Mouse (Mus musculus): ENCODE measurements around the gene Sv2a.
A peak's percentile ranks its signal among the peaks of the same experiment; 100 is the strongest.
"Not testable (repeated sequence)": the region's sequence is repeated elsewhere in the genome, so short reads cannot be mapped to it uniquely, and the experiment has no call there.

Sv2a gene

DNA sequence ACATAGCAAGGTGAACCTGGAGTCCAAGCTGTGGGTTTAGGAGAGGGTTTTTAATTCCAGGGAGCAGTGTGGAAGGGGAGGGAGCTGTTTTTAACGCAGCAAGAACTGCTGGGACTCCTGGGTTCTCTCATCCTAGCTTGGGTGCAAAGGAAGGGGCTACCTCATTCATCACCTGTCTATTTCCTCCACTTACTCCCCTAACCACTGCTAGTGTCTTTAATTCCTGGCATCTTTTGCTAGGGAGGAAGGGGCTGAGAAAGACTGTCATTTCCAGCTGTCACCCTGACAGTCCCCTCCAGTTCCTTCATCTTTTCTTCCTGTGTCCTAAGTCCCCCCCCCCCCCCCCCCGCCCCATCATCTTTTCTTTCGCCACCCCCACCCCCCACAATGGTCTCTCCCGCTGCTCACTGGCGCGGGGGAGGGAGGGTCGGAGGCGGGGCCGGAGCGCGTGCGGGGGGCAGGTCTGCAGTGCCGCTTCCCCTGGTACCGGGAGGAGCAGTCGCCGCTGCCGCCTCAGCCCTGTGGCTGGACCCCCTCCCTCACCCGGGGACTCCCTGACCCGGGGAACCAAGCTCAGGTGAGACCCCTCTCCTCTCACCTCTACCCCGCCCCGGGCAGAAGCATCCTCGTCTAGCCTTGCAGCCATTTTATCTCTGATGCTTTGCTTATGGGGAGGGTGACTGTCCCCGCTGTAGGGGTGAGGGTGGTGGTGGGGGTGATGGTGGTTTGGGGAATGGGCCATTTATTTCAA is at the start of gene Sv2a:
TSS of gene Sv2a (plus strand) at position 425 of the 751 bp plus-strand sequence.
- DNase-seq, result peak; percentile 64

DNA sequence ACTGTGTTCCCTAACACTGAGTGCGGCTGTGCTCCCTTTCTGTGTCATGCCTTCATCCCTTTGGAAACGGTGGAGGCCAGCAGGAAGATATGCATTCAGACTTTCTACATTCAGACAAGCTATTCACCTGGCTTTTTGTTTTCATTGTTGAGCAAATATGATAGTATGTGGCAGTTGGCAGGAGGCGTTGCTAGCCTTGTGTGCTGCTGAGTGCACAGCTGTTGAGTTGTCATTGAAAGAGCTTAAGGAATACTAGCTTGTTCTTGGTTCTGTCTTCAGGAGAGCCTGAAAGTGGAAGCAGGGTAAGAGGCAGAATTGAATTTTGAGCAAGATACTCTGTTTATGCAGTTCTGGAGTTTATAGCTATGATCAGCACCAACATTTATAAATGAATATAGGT is 48.5 kb upstream of the Sv2a start:
- DNase-seq, result no peak

DNA sequence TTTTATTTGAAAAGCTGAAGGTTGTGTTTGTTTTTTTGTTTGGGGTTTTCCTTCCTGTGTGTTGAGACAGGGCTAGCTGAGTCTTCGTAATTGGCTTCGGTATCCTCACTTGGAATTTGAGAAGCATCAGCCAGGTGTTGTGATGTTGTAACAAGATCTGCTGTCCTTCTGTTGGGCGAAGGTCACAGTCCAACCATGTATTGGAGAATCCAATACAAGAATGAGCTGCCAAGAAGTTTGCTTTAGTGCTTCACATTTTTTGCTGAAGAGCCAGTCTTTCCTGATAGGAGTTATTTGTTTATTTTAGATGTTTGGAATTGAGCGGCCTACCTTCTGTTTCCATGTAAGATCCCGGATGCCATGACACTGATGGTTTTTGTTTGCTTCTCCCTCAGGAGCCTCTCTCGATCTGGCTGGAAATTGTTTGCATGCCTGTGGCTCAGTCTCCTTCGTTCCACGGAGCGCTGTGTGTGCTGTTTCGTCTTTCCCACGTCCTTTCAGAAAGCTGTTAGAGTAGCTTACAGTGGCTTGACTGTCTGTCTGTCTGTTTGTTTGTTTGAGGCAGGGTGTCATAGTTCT is 47.5 kb upstream of the Sv2a start:
- no peak for DNase-seq

DNA sequence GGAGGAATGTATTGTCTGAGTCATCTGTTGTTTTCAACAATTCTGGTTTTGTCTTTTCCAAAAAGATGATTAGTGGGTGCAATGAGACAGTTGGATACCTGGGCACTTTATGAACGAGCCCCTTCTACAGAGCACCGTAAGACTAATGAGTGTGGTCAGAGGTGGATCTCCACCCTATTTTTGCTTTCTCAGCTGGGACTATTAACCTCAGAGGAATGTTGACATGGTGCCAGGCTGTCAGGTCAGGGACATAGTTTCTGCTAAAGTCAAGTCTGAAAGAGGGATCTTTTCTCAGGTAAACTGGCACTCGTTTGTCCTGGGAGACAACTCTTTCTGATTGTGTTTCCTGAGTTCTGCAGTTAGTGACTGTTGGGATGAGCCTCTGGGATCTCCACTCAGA is 45.9 kb upstream of the Sv2a start:
- no peak for DNase-seq

DNA sequence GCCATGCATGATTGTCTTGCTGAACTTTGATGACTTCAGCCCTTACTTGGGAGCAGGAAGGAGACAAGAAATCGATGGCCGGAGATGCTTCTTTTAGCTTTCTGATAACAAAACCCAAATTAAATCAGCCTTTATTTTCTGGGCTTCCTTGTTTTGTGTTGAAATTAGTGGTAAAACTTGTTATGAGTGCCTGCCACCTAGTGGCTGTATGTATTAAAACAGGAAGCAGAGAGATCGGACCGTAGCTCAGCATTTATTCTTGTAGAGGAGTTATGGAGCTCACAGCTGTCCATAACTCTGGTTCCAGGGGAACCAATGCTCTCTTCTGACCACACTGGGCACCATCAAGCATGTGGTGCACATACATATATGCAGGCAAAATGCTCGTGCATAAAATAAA is 33.0 kb upstream of the Sv2a start:
- DNase-seq, result peak; percentile 76

DNA sequence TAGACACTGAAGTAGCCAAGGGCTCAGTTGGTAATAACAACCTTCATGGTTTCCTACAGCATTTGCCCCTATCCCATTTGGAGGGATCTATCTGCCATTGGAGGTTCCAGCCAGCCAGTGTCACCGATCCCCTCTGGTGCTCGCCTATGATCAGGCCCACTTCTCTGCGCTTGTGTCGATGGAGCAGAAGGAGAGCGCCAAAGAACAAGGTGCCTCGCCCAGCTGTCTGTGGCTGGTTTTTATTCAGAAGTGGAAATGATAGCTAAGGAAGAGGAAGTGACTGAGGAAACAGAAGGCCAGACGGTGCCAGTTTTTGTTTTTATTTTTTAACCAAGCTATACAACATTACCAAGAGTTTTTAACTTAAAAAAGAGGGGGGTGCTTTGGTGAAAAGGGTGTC is 29.1 kb upstream of the Sv2a start:
- no peak for DNase-seq

DNA sequence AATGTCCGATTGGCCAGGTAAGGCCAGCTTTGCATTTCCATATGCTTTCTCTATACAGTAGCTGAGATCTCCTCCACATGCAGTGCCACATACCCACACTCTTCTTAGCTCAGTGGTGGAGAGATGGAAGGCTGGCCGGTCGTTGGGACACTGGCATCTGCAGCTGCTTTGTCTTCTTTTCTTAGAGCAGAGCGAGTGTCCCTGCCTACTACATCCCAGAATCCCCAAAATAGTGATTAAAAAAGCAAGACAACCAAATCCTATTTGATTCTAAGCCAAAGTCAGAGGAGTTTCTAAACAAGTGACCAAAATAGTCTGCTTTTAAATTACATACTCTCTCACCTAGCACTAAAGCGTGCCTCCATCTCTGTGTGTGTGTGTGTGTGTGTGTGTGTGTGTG is 28.3 kb upstream of the Sv2a start:
- DNase-seq, result no peak

DNA sequence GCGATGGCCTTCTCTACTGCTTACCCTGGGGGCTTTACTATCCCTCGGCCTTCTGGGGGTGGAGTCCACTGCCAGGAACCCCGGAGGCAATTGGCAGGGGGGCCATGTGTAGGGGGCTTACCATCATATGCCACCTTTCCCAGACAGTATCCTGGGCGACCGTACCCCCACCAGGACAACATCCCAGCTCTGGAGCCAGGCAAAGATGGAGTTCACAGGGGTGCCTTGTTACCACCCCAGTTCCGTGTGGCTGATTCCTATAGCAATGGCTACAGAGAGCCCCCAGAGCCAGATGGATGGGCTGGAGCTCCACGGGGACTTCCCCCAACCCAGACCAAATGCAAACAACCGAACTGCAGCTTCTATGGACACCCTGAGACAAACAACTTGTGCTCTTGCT is 25.4 kb upstream of the Sv2a start:
- DNase-seq, result no peak

DNA sequence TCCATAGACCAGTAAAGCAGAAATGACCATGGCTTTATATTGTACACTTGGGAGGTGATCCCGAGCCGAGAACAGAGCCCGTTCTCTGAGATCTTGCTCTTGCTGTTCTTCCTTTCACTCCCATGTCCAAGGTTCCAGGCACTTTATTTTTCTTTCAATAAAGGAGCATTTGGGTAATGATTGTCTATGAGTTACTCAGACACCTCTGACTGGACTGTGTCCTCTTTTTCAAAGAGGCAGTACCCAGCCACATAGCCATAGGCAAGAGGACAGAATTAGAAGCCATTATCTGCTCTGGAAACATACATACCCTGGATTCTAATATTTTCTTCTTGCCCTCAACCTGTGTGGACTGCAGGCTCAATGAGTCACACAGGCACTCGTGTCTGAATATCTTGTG is 21.1 kb upstream of the Sv2a start:
- no peak for DNase-seq

DNA sequence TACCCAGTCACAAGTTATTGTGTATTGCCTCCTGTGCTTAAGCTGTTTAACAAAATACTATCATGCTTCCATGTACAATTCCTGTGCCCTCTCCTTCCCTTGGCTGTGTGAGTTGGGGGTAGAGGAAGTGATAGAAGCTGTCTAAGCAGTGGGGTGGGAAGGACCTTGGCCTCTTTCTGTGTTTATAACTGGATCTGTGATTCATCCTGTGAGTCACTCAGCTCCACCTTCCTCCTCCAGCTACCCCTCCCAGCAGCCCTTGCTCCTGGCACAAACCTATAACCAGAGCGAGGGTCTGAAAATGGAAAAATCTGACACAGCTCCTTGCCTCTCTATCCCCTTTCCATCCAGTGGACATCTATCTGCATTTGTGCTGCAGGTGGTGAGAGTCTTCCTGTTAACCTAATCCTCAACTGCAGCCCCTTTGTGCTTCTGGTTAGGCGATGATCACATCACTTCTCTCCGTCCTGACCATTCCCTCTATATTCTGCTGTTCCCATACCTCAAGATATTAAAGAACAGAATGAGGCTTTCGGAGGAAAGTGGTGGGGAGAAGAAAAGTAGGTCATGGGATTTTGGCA is 20.6 kb upstream of the Sv2a start:
- no peak for DNase-seq

DNA sequence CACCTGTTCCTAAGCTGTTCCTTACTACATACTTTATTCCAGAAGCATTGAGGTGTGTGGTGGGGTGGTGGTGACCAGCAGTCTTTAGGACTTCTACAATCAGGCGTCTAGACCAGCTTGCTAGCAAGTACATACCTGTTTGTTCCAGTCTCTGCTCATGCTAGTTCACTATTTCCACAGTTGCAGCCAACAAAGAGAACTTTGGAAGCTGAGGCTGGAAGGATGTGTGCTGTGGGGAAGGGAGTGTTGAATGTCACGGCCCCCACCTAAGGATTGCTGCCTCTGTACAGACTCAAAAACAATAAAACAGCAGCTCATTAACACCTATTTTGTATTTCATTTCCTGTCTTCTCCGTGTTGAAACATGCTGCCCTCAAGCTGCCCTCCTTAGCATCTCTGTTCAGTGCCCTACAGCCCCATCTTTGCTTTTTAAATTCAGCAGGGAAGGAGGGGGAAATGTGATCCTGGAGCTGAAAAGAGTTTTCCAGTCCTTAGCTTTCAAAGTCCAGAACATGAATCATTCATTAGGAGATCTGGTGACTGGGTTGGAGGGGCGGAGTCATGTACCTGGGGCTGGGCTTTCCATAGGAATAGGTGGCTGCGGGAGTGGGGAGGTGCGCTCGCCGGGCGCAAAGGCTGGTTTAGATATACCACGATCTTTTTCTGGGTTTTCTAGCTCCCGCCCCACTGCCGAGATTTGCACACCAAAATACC is 20.0 kb upstream of the Sv2a start:
- peak; percentile 81 for DNase-seq

DNA sequence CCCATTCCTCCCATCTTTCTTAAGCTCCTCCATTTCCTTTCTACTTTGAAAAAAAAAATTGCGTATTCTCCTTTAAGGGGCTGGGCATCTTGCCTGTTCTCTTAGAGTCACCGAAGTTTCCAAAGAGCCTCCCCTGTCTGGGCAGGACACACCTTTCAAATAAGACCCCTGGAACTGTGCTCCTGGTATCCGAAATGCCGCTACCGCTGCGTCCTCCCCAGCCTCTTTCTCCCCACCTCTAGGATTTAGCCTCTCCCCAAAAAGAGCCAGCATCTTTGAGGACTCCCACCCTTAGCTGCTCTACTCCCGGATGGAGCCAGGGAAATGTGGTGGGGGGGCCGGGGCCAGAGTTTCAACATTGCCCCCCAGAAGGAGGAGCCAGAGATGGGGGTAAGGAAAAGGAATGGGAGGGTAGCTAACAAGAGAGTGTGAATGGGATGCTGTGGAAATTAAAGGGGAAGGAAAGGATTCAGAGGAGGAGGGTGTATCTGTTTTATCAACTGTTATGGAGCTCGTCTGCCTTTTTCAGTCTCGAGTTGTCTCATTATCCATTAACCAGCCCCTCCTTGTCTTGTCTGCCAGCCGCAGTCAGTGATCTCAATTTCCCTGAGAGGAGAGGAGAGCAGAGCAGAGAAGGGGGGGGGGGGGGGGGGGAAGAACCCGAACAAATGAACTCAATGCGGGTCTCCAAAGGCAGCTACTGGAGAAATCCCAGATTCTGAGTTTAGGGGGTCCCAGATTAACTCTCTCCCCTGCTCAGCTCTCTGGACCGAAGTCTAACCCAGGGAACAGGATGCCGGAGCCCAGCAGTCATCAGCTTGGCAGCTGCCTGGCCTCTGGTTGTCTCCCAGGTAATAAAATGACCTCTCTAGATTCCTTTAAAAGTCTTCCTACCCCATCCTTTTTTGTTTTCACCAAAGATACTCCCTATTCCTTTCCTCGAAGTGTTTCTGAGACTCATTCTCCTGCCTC is 18.8 kb upstream of the Sv2a start, which contains the start of gene Mtmr11:
TSS of gene Mtmr11 (plus strand) at position 136 of the 972 bp plus-strand sequence.
- peak; percentile 47 for DNase-seq

DNA sequence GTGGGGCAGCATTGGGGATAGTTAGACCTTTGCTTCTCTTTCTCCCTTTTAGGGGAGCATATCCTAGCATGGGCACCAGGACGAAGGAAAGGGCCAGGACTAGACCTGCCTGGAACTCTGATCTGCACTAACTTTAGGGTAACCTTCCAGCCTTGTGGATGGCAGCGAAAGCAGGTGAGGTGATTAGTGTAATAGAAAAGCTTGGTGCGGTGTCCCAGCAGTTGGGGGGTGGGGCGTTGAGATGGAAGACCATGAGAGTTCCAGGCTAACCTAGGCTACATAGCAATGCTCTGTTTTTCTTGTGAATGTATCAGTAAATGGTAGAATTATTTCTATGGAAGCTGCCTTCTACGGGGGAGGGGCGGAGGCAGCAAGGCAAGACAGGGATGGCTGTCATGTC is 17.9 kb upstream of the Sv2a start:
- DNase-seq, result no peak

DNA sequence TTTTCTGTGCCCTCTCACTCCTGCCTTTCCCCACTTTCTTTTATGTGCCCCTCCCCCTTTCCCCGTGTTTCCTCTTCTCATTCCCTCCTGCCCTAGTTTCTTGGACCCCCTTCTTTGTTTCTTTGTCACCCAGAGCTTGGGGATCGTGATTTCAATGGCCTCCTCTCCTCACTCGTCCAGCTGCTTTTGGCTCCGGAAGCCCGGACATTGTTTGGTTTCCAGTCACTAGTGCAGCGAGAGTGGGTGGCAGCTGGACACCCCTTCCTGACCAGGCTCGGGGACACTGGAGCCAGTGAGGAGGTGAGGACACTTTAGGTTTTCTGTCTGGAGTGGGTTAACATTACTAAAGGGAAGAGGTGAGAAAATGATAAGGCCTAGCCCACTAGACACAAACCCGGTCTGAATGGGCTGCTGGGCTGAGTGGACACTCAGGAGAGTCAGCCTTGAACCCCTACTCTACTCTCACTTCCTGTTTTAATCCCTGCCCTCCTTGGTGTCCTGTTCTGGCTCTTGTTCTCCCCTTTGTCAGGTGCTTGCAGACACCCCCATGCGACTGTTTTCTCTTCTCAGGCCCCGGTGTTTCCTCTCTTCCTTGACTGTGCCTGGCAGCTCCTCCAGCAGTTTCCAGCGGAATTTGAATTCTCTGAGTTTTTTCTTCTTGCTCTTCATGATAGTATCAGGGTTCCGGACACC is 12.3 kb upstream of the Sv2a start:
- DNase-seq, result no peak

DNA sequence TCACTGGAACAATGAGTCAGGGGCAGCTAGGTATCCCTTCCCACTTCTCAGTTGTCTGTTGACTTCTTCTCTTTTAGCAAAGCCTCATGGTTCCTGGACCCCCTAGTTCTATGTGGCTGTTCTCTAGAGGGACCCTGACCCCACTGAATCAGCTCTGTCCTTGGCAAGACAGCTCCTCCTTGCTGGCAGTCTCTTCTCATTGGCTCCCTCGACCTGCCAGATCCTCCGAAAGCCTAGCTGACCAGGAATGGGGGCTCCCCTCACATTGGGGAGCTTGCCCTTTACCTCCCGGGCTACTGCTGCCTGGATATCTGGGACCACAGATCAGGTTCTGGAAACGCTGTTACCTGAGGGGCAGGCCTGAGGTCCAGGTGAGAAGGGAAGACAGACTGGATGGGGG is 10.7 kb upstream of the Sv2a start:
- no peak for DNase-seq

DNA sequence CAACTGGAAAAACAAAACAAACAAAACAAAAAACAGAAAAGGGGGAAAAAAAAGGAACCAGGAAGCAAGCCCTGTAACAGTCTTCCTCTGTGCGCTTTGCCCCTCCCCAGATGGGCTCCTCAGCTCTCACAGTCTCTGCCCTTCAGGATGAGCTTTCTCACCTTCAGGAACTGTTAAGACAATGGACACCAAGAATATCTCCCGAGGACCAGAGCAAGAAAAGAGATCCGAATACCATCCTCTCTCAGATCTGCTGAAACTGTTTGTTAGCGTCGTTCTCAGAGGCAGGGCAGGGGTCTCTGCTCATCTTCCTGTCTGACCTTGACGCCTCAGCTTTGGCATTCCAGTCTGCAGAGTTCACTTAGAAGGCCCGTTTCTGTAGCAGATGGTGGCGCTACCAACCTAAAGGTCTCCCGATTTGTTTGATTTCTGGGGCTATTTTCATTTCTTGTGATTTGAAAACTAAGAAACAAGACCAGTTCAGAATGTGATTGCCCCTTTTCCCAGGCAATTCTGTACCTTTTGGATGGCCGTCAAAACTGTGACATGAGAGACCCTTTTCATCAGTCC is 9.9 kb upstream of the Sv2a start:
- DNase-seq, result no peak

DNA sequence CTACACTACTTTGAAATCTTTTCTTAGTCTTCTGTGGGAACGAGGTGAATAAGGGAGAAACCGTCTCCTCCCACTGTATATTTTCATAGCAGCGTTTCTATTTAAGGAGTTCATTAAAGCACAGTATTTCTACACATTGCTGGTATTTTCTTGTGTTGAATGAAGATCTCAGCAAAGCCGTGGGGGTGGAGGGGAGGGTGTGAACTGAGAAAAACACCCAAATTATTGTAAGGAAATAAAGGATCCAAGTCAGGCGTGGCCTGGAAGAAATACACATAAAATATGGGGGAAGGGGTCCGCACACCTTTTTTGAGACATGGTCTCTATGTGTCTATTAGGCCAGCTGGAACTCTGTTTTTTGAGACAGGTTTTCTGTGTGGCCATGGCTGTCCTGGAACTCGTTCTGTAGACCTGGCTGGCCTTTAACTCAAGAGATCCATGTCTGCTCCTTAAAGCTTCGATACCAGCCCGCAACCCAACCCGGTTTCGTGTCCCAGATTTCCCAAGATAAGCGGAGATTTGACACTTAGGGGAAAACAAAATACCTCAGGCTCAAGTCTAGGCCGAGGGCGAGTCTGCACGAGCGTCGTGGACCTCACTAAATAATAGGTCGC is 9.3 kb upstream of the Sv2a start:
- DNase-seq, result no peak

DNA sequence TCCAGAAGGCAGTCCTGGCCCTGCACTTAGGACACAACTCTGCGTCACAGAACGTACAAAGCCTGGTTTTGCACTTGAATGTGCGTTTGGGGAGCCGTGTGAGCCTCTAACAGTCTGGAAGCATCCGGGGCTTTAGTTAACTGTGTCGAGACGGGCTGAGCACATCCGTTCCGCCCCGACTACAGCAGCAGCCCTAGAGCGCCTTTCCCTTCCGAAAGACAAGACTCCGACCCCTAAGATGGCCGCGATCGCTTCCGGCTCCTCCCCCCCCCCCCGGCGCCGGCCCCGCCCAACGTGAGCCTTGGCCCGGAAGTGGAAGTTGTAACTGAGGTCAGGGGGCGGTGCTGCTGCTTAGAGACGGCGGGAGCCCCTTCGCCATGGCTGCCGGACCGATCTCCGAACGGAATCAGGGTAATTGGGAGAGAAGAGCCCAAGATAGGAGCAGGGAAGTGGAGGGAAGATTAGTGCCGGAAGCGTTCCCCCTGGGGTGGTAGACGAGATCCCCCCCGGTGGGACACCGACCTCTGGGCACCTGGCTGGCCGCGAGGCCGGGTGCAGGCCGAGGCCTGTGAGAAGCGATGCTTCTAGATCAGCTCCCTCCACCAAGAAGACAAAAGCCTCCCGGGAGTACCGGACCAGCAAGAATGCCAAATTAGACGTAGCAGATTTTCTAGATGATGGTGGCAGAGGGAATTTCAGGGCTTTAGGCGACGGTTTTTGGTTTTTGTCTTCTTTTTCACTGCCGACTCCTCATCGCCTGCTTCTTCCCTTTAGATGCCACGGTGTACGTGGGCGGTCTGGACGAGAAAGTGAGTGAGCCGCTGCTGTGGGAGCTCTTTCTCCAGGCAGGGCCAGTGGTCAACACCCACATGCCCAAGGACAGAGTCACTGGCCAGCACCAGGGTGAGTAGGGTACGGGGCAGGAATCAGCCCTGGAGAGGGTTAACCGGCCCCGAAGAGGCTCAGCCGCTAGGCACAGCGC is 8.5 kb upstream of the Sv2a start, which contains the start of gene Sf3b4:
TSS of gene Sf3b4 (plus strand) at position 136 of the 982 bp plus-strand sequence.
- DNase-seq, result peak; percentile 95

DNA sequence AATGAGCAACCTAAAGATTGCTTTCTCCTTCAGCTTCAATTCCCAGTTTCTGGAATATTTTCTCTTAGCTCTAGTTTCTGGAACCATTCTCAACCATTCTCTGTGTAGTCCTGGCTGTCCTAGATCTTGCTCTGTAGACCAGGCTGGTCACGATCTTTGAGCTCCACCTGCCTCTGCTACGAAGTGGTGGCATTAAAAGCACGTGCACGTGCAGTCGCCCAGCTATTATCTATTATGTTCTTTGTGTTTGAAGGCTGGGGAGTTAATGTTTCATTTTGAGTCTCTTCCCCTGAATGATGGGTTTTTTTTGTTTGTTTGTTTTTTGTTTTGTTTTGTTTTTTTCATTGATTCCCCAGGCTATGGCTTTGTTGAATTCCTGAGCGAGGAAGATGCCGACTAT is 7.8 kb upstream of the Sv2a start:
- no peak for DNase-seq

DNA sequence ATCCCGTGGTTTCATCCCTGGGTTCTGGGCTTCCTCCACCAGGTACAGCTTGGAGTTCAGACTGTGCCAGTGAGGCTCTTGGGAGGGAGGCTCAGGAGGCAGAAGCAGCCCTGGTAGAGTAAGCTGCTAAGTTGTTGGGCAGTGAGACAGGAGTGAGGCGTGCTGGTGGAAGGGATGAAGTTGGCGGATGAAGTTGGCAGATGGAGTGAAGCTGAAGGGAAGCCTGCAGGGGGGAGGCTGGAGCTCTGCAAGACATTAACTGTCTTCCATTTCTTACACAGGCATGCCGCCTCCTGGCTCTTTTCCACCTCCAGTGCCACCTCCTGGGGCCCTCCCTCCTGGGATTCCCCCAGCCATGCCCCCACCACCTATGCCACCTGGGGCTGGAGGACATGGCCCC is 6.9 kb upstream of the Sv2a start:
- DNase-seq, result not testable (repeated sequence)
